Mouse (Mus musculus) right cerebral cortex, postnatal 36 days (tissue): ENCODE measurements at regions not wholly inside any gene's neighbourhood (a gene's known extent, or its start where the extent isn't known, plus 50 kb on each side); places are given as distances from the start of the nearest gene placed in this dataset.

Source experiments
- DNase-seq, 2 experiments: peaks; one replicate each; pipeline ENCODE4 v3.0.0; 2022; ENCODE audit warnings: low spot score in 2 of 2, mixed read lengths in 1 of 2

GRCm38 (mm10) chr1:80131354-80131753 lies 86.9 kb downstream of the Fam124b start:
- no peak for DNase-seq

GRCm38 (mm10) chr1:80123966-80124365 lies 94.3 kb downstream of the Fam124b start:
- no peak for DNase-seq

- no peak for DNase-seq
These were observed 102.4 kb downstream of the Fam124b start for GRCm38 (mm10) chr1:80115913-80116312.

- DNase-seq = no peak
These were observed 110.4 kb downstream of the Fam124b start for GRCm38 (mm10) chr1:80107747-80108476.

- no peak for DNase-seq
These were observed 112.0 kb downstream of the Fam124b start for GRCm38 (mm10) chr1:80106269-80106668.

- no peak for DNase-seq
These were observed 120.0 kb downstream of the Fam124b start for GRCm38 (mm10) chr1:80098266-80098665.

GRCm38 (mm10) chr1:80091800-80092199 lies 126.5 kb downstream of the Fam124b start:
- DNase-seq = no peak

GRCm38 (mm10) chr1:80091350-80091749 lies 126.9 kb downstream of the Fam124b start:
- DNase-seq = no peak

GRCm38 (mm10) chr1:80088651-80089050 lies 129.6 kb downstream of the Fam124b start:
- no peak for DNase-seq

GRCm38 (mm10) chr1:80076357-80076756 lies 141.9 kb downstream of the Fam124b start:
- DNase-seq = no peak

GRCm38 (mm10) chr1:80074376-80074775 lies 143.9 kb downstream of the Fam124b start:
- peak in 1 of 2 experiments; percentile 2 for DNase-seq

GRCm38 (mm10) chr1:80073950-80074349 lies 144.3 kb downstream of the Fam124b start:
- peak in 1 of 2 experiments; percentile 18 for DNase-seq

- DNase-seq = no peak
These were observed 149.1 kb downstream of the Fam124b start for GRCm38 (mm10) chr1:80069141-80069540.

GRCm38 (mm10) chr1:80062121-80062520 lies 156.2 kb downstream of the Fam124b start:
- DNase-seq = no peak

GRCm38 (mm10) chr1:80061632-80062031 lies 156.6 kb downstream of the Fam124b start:
- DNase-seq = no peak

- no peak for DNase-seq
These were observed 173.1 kb downstream of the Fam124b start for GRCm38 (mm10) chr1:80045141-80045540.

- no peak for DNase-seq
These were observed 177.9 kb downstream of the Fam124b start for GRCm38 (mm10) chr1:80040409-80040808.

GRCm38 (mm10) chr1:80039891-80040290 lies 178.4 kb downstream of the Fam124b start:
- DNase-seq = no peak

- no peak for DNase-seq
These were observed 178.2 kb upstream of the Serpine2 start for GRCm38 (mm10) chr1:80039161-80039560.

GRCm38 (mm10) chr1:80038059-80038458 lies 177.1 kb upstream of the Serpine2 start:
- DNase-seq = no peak

GRCm38 (mm10) chr1:80036436-80036835 lies 175.5 kb upstream of the Serpine2 start:
- no peak for DNase-seq

- no peak for DNase-seq
These were observed 172.5 kb upstream of the Serpine2 start for GRCm38 (mm10) chr1:80033522-80033921.

- DNase-seq = no peak
These were observed 172.1 kb upstream of the Serpine2 start for GRCm38 (mm10) chr1:80033121-80033520.

- no peak for DNase-seq
These were observed 171.5 kb upstream of the Serpine2 start for GRCm38 (mm10) chr1:80032464-80032863.
